Mouse (Mus musculus) gastrocnemius, adult 18-20 months (tissue): ENCODE data around the gene Il33. TPM values are rescaled to one million over a fixed set of nuclear protein-coding genes. Genes with fewer than 3 reads are reported as not detected.

Experiments used
- DNase-seq: peaks from one replicate; pipeline ENCODE4 v3.0.0; 2021; ENCODE audit warnings: low spot score
- total RNA-seq, 2 experiments: library from RNA; stranded (reverse); gene quantifications; 2 replicates each; pipeline ENCODE4 v1.2.3; 2021

Il33 gene
- total RNA-seq, 2 experiments from 2014 or later = 3.8 to 8.0 TPM

GRCm38 (mm10) chr19:29986464-29987091, 61.7 kb downstream of the Il33 start:
- no peak for DNase-seq

- no peak for DNase-seq
These were observed 75.8 kb downstream of the Il33 start for GRCm38 (mm10) chr19:30000406-30001365.

- DNase-seq = no peak
These were observed 76.6 kb downstream of the Il33 start for GRCm38 (mm10) chr19:30001550-30001949.

- no peak for DNase-seq
These were observed 78.7 kb downstream of the Il33 start, which contains the start of gene Trpd52l3 for GRCm38 (mm10) chr19:30003621-30004020. Gene Trpd52l3 (plus strand): TSS chr19:30003790.

GRCm38 (mm10) chr19:30006371-30006770, 81.5 kb downstream of the Il33 start:
- DNase-seq = no peak

Other genes starting within 250 kb of the Il33 start
- gene Mlana, start 227.3 kb upstream of the Il33 start, total RNA-seq = not detected
- gene 9930021J03Rik, start 119.1 kb upstream of the Il33 start, total RNA-seq = 10 to 100 TPM; 11.6 to 13.7 TPM
- gene Ranbp6, start 112.1 kb upstream of the Il33 start, total RNA-seq = 10 to 100 TPM; 10.0 to 11.6 TPM
- not detected for gene Trpd52l3, start 78.7 kb downstream of the Il33 start, total RNA-seq
- gene Uhrf2, start 105.4 kb downstream of the Il33 start, total RNA-seq = 10 to 100 TPM; 12.9 to 13.1 TPM